Mouse (Mus musculus) stomach, postnatal 0 days (tissue): ENCODE measurements around the gene Rnd2. TPM values are rescaled to one million over a fixed set of nuclear protein-coding genes. Genes with fewer than 3 reads are reported as not detected.
A peak's percentile ranks its signal among the peaks of the same experiment; 100 is the strongest.

Experiments
- ATAC-seq: fragments of 200-750 bp; cut with Nextera tagmentation; 2 replicates; pipeline ENCODE4 v1.8.0; 2017; ENCODE audit not compliant: low FRiP score, low TSS enrichment
- DNase-seq: peaks from one replicate; pipeline ENCODE4 v3.0.0-alpha.2; 2016; ENCODE audit warnings: low spot score
- H3K27ac ChIP-seq: fragments of 300-500 bp; sonication (generic); replicated peaks from 2 replicates; pipeline ENCODE4 v1.5.1; 2014; ENCODE audit warnings: mild to moderate bottlenecking, control low read depth
- H3K27me3 ChIP-seq: fragments of 300-500 bp; sonication (generic); 2 replicates; pipeline ENCODE4 v1.6.1; 2014; ENCODE audit warnings: low read length; ENCODE audit not compliant: control insufficient read depth, insufficient read depth
- H3K36me3 ChIP-seq: fragments of 300-500 bp; sonication (generic); 2 replicates; pipeline ENCODE4 v1.6.1; 2014; ENCODE audit warnings: low read length, mixed read lengths; ENCODE audit not compliant: control insufficient read depth, insufficient read depth
- H3K4me1 ChIP-seq: fragments of 300-500 bp; sonication (generic); replicated peaks from 2 replicates; pipeline ENCODE4 v1.6.1; 2014; ENCODE audit warnings: antibody characterized with exemption; ENCODE audit not compliant: control insufficient read depth, insufficient read depth
- H3K4me2 ChIP-seq: fragments of 300-500 bp; sonication (generic); replicated peaks from 2 replicates; pipeline ENCODE4 v1.6.1; 2014; ENCODE audit warnings: low read depth, mild to moderate bottlenecking, control low read depth, moderate library complexity
- H3K4me3 ChIP-seq: fragments of 300-500 bp; sonication (generic); 2 replicates; pipeline ENCODE4 v1.5.1; 2014; ENCODE audit warnings: low read depth, low read length, control low read depth
- H3K9ac ChIP-seq: fragments of 300-500 bp; sonication (generic); 2 replicates; pipeline ENCODE4 v1.6.1; 2014; ENCODE audit warnings: mild to moderate bottlenecking, low read length, control low read depth, mixed read lengths
- H3K9me3 ChIP-seq: fragments of 300-500 bp; sonication (generic); 2 replicates; pipeline ENCODE4 v1.6.1; 2016; ENCODE audit warnings: low read length; ENCODE audit not compliant: control insufficient read depth
- CTCF ChIP-seq: IDR thresholded peaks from 2 replicates; pipeline ENCODE4 v1.5.1; 2016; ENCODE audit warnings: antibody characterized with exemption, low read depth, mild to moderate bottlenecking, moderate library complexity
- EP300 ChIP-seq: optimal IDR thresholded peaks from 2 replicates; pipeline ENCODE3; 2016; ENCODE audit warnings: antibody characterized with exemption
- WGBS: fragments of 180-500 bp; shearing (Covaris S2); extraction: QIAGEN DNeasy Blood & Tissue Kit; methylation state at CpG from one replicate; pipeline ENCODE4 v1.1.7; 2014; 5-methylcytosine and 5-hydroxymethylcytosine counted together
- polyA plus RNA-seq: library from polyadenylated mRNA; unstranded; fragments of >200 nt; fragmentation: Nextera tagmentation; extraction: Ambion mirVana; gene quantifications from 2 replicates; pipeline ENCODE4 v1.2.1, GENCODE M21; 2015

Rnd2 gene
- polyA plus RNA-seq, 1 experiment from 2014 or later: 15.3 TPM

GRCm38 (mm10) chr11:101455627-101456026 lies 9.2 kb upstream of the Rnd2 start:
- Histone ChIP-seq H3K9ac (no peak overlapping the region), H3K4me3 (no peak overlapping the region), H3K9me3 (no peaks in the 10 kb centered on the region), H3K4me1 (0 out of 2 replicates have a peak, but pooled peaks cover 2% of the 10 kb centered on the region), H3K27me3 (no peaks in the 10 kb centered on the region), H3K4me2 (no peak overlapping the region), H3K27ac (no peak overlapping the region), H3K36me3 (peaks cover 20% of the 10 kb centered on the region)
- ATAC-seq (no peak), DNase-seq (no peak)
- TF ChIP-seq CTCF (no peak), EP300 (no peak)
- WGBS: 57% methylated on average over 7 of the region's 7 CpGs

- H3K4me3 ChIP-seq: no peak overlapping the region
- H3K9ac ChIP-seq: no peak overlapping the region
- TF ChIP-seq EP300: no peak
- TF ChIP-seq CTCF: no peak
- no peak overlapping the region for H3K4me2 ChIP-seq
- ATAC-seq: no peak
- no peaks in the 10 kb centered on the region for H3K9me3 ChIP-seq
- H3K4me1 ChIP-seq: peaks cover 4% of the 10 kb centered on the region; the same call in 1 of the 2 replicates
- no peak overlapping the region for H3K27ac ChIP-seq
- no peak for DNase-seq
- 87% methylated on average over 9 of the region's 9 CpGs for WGBS
- H3K27me3 ChIP-seq: no peaks in the 10 kb centered on the region
- H3K36me3 ChIP-seq: peaks cover 26% of the 10 kb centered on the region
Measured at GRCm38 (mm10) chr11:101457631-101458030, 7.2 kb upstream of the Rnd2 start.

GRCm38 (mm10) chr11:101458217-101458616 lies 6.6 kb upstream of the Rnd2 start:
- 83% methylated on average over 12 of the region's 12 CpGs for WGBS
- ATAC-seq (no peak), DNase-seq (no peak)
- TF ChIP-seq EP300: no peak
- no peak for TF ChIP-seq CTCF
- peaks cover 6% of the 10 kb centered on the region; the same call in 1 of the 2 replicates for H3K4me1 ChIP-seq
- H3K9ac ChIP-seq: no peak overlapping the region
- no peak overlapping the region for H3K27ac ChIP-seq
- no peak overlapping the region for H3K4me2 ChIP-seq
- no peak overlapping the region for H3K4me3 ChIP-seq
- no peaks in the 10 kb centered on the region for H3K27me3 ChIP-seq
- no peaks in the 10 kb centered on the region for H3K9me3 ChIP-seq
- H3K36me3 ChIP-seq: peaks cover 26% of the 10 kb centered on the region

GRCm38 (mm10) chr11:101459716-101460115 lies 5.1 kb upstream of the Rnd2 start:
- Histone ChIP-seq H3K27ac (no peak overlapping the region), H3K4me2 (no peak overlapping the region), H3K27me3 (no peaks in the 10 kb centered on the region), H3K36me3 (peaks cover 26% of the 10 kb centered on the region), H3K4me3 (no peak overlapping the region), H3K4me1 (peaks cover 12% of the 10 kb centered on the region), H3K9ac (no peak overlapping the region), H3K9me3 (no peaks in the 10 kb centered on the region)
- 59% methylated on average over 3 of the region's 6 CpGs for WGBS
- no peak for DNase-seq
- no peak for TF ChIP-seq CTCF
- no peak for TF ChIP-seq EP300
- peak; percentile 22; the same call in 1 of the 2 replicates for ATAC-seq

GRCm38 (mm10) chr11:101460321-101460720 lies 4.5 kb upstream of the Rnd2 start:
- H3K4me1 ChIP-seq: peaks cover 12% of the 10 kb centered on the region
- no peak overlapping the region for H3K4me3 ChIP-seq
- 79% methylated on average over 15 of the region's 15 CpGs for WGBS
- ATAC-seq: no peak
- peaks cover 26% of the 10 kb centered on the region for H3K36me3 ChIP-seq
- H3K9ac ChIP-seq: no peak overlapping the region
- H3K27me3 ChIP-seq: no peaks in the 10 kb centered on the region
- no peak for DNase-seq
- no peak for TF ChIP-seq CTCF
- TF ChIP-seq EP300: no peak
- no peaks in the 10 kb centered on the region for H3K9me3 ChIP-seq
- no peak overlapping the region for H3K4me2 ChIP-seq
- H3K27ac ChIP-seq: no peak overlapping the region

- Histone ChIP-seq H3K27me3 (no peaks in the 10 kb centered on the region), H3K36me3 (peaks cover 23% of the 10 kb centered on the region), H3K9me3 (no peaks in the 10 kb centered on the region), H3K4me1 (peaks cover 12% of the 10 kb centered on the region), H3K4me2 (no peak overlapping the region), H3K4me3 (no peak overlapping the region), H3K27ac (no peak overlapping the region), H3K9ac (no peak overlapping the region)
- TF ChIP-seq CTCF (no peak), EP300 (no peak)
- 80% methylated on average over 14 of the region's 14 CpGs for WGBS
- no peak for DNase-seq
- ATAC-seq: no peak
Measured at GRCm38 (mm10) chr11:101462141-101462540, 2.7 kb upstream of the Rnd2 start.
